In genomic region chr2:27247487-27247863, GRCm38 (mm10) we compare ENCODE assay signal across 10 mouse cellular contexts. TPM values are rescaled to one million over a fixed set of nuclear protein-coding genes. Genes with fewer than 3 reads are reported as not detected.
DNase-seq lines count a peak whose midpoint lies in the region; ATAC-seq and TF ChIP-seq lines count a peak whose summit lies in the region.
"Had no signal": no experiment of that assay in that cellular context is flagged by ENCODE, and none has a peak within 500 bp of the region (broad histone marks: within the 10 kb centered on the region; RNA-seq: fewer than 3 reads in every experiment).

No protein-coding gene starts in this region.

- H3K36me3 ChIP-seq in heart, embryonic 15.5 days = no peaks in the 10 kb centered on the region
- no peaks in the 10 kb centered on the region; the same call in 1 of the 2 replicates for H3K36me3 ChIP-seq in lung, postnatal 0 days (ENCODE audit: insufficient read depth, low read length)
- no peaks in the 10 kb centered on the region for H3K36me3 ChIP-seq in limb, embryonic 12.5 days
- H3K36me3 ChIP-seq in stomach, embryonic 15.5 days = no peaks in the 10 kb centered on the region

- H3K4me2 ChIP-seq in heart, embryonic 15.5 days = peak overlapping the region; percentile 60
- peak overlapping the region; percentile 42 for H3K4me2 ChIP-seq in lung, postnatal 0 days (replicated peaks; ENCODE audit: low read depth, low read length)
- H3K4me2 ChIP-seq in limb, embryonic 12.5 days = peak overlapping the region; percentile 21; the same call in 1 of the 2 replicates
- peak overlapping the region; percentile 50 for H3K4me2 ChIP-seq in stomach, embryonic 15.5 days

- H3K9ac ChIP-seq in heart, embryonic 15.5 days = peak overlapping the region; percentile 51; the same call in 1 of the 2 replicates
- H3K9ac ChIP-seq in lung, postnatal 0 days (replicated peaks; ENCODE audit: low read depth) = no peak overlapping the region
- H3K9ac ChIP-seq in limb, embryonic 12.5 days (replicated peaks) = no peak overlapping the region
- no peak overlapping the region for H3K9ac ChIP-seq in stomach, embryonic 15.5 days

- DNase-seq in heart, postnatal 25 days (ENCODE audit: low spot score) = no peak
- no peak for DNase-seq in lung, postnatal 0 days (ENCODE audit: low spot score)
- no peak for DNase-seq in lung, adult 18-20 months
- DNase-seq in left cerebral cortex, postnatal 10 days (ENCODE audit: extremely low spot score in 1 of 2, low spot score in 2 of 2) = no peak
- no peak for DNase-seq in retina, postnatal 1 day

- TF ChIP-seq CTCF in lung, postnatal 0 days (IDR thresholded peaks at IDR 0.05) = no peak

- WGBS in heart, embryonic 15.5 days = 25% methylated on average over 2 of the region's 2 CpGs
- WGBS in lung, postnatal 0 days = 17% methylated on average over 2 of the region's 2 CpGs
- 47% methylated on average over 2 of the region's 2 CpGs for WGBS in limb, embryonic 12.5 days
- WGBS in stomach, embryonic 15.5 days = 31% methylated on average over 2 of the region's 2 CpGs

- H3K4me1 ChIP-seq in heart, embryonic 15.5 days (replicated peaks) = peaks cover 25% of the 10 kb centered on the region
- peaks cover 8% of the 10 kb centered on the region; the same call in 1 of the 2 replicates for H3K4me1 ChIP-seq in lung, postnatal 0 days (ENCODE audit: insufficient read depth, low read depth, low read length)
- H3K4me1 ChIP-seq in limb, embryonic 12.5 days (replicated peaks) = peaks cover 13% of the 10 kb centered on the region
- H3K4me1 ChIP-seq in stomach, embryonic 15.5 days = peaks cover 22% of the 10 kb centered on the region

- H3K27me3 ChIP-seq in heart, embryonic 15.5 days = no peaks in the 10 kb centered on the region
- no peaks in the 10 kb centered on the region for H3K27me3 ChIP-seq in lung, postnatal 0 days (replicated peaks; ENCODE audit: insufficient read depth, low read length)
- no peaks in the 10 kb centered on the region for H3K27me3 ChIP-seq in limb, embryonic 12.5 days
- no peaks in the 10 kb centered on the region for H3K27me3 ChIP-seq in stomach, embryonic 15.5 days (replicated peaks)

- peak; percentile 67 for ATAC-seq in heart, embryonic 15.5 days (replicated peaks; ENCODE audit: insufficient number of reproducible peaks, insufficient read depth, low FRiP score, low read depth)
- peak; percentile 71 for ATAC-seq in lung, postnatal 0 days
- peak; percentile 19; the same call in 1 of the 2 replicates for ATAC-seq in limb, embryonic 12.5 days (ENCODE audit: insufficient number of reproducible peaks, insufficient read depth, low FRiP score, low TSS enrichment, low read depth)
- ATAC-seq in stomach, embryonic 15.5 days (ENCODE audit: insufficient read depth, low FRiP score, low read depth) = peak; percentile 54

- H3K4me3 ChIP-seq in heart, embryonic 15.5 days = peak overlapping the region; percentile 22; the same call in 1 of the 2 replicates
- no peak overlapping the region for H3K4me3 ChIP-seq in lung, postnatal 0 days (ENCODE audit: low read depth, low read length)
- H3K4me3 ChIP-seq in limb, embryonic 12.5 days (replicated peaks) = no peak overlapping the region
- 0 out of 2 replicates have a peak overlapping the region, but pooled peaks have one; percentile 19 for H3K4me3 ChIP-seq in stomach, embryonic 15.5 days (replicated peaks)

- no peak for TF ChIP-seq EP300 in lung, postnatal 0 days (IDR thresholded peaks at IDR 0.05)

- H3K9me3 ChIP-seq in heart, embryonic 15.5 days (replicated peaks) = no peaks in the 10 kb centered on the region
- H3K9me3 ChIP-seq in lung, postnatal 0 days (ENCODE audit: low read length) = no peaks in the 10 kb centered on the region
- no peaks in the 10 kb centered on the region for H3K9me3 ChIP-seq in limb, embryonic 12.5 days
- no peaks in the 10 kb centered on the region for H3K9me3 ChIP-seq in stomach, embryonic 15.5 days

- peak overlapping the region; percentile 83 for H3K27ac ChIP-seq in heart, embryonic 15.5 days
- H3K27ac ChIP-seq in lung, postnatal 0 days (ENCODE audit: low read length) = peak overlapping the region; percentile 74
- H3K27ac ChIP-seq in limb, embryonic 12.5 days = peak overlapping the region; percentile 50; the same call in 1 of the 2 replicates
- H3K27ac ChIP-seq in stomach, embryonic 15.5 days = peak overlapping the region; percentile 76

- intact Hi-C loops in heart, postnatal 25 days (cut with DNase I) = no loop called here
- intact Hi-C loops in left cerebral cortex, postnatal 10 days (cut with DNase I) = no loop called here

RNA-seq across cellular contexts. Expression of gene Sardh, which starts 0.7 kb away (rescaled TPM):
- 18.7 and 21.4 TPM in 2 replicates for polyA plus RNA-seq in heart, embryonic 15.5 days (2015; fragmentation: Nextera tagmentation; extraction: Ambion mirVana)
- 10 to 100 TPM in 1 of 2 experiments, 1 to 10 TPM in 1; 9.7 to 10.2 TPM for total RNA-seq in heart, postnatal 25 days (2021)
- polyA plus RNA-seq in lung, postnatal 0 days (2015; fragmentation: Nextera tagmentation; extraction: Ambion mirVana) = 11.5 and 12.6 TPM in 2 replicates
- polyA plus RNA-seq in limb, embryonic 12.5 days (2016; fragmentation: Nextera tagmentation; extraction: Ambion mirVana) = 4.3 and 6.0 TPM in 2 replicates
- 15.0 and 16.1 TPM in 2 replicates for polyA plus RNA-seq in stomach, embryonic 15.5 days (2015; fragmentation: Nextera tagmentation; extraction: Ambion mirVana)
- total RNA-seq in left cerebral cortex, postnatal 10 days (2021) = 10 to 100 TPM in 1 of 2 experiments, 1 to 10 TPM in 1; 9.8 to 11.7 TPM
- total RNA-seq: hematopoietic stem cell, adult 5-6 weeks; monocyte, adult 5-6 weeks had no signal

Comparison
In these comparisons a context has a peak if more than half of its experiments do, and no peak if none do; other contexts are left out.
1. ATAC-seq: peak in every context shown above with its lines; median percentile 71 in lung, postnatal 0 days; 67 in heart, embryonic 15.5 days; 54 in stomach, embryonic 15.5 days; 19 in limb, embryonic 12.5 days.
2. H3K4me3 ChIP-seq: peak in heart, embryonic 15.5 days (single experiment) and stomach, embryonic 15.5 days (single experiment); none in lung, postnatal 0 days (single experiment) and limb, embryonic 12.5 days (single experiment).
3. Peak in every context shown above with its lines, with median percentiles within 50 percentile points of each other: H3K27ac ChIP-seq and H3K4me2 ChIP-seq.